Comparison of ENCODE assay signal across 26 mouse cellular contexts in genomic region chr10:116146091-116146490, GRCm38 (mm10). TPM values are rescaled to one million over a fixed set of nuclear protein-coding genes. Genes with fewer than 3 reads are reported as not detected.
DNase-seq lines count a peak whose midpoint lies in the region; ATAC-seq lines count a peak whose summit lies in the region.
"Had no signal": no experiment of that assay in that cellular context is flagged by ENCODE, and none has a peak within 500 bp of the region (broad histone marks: within the 10 kb centered on the region; RNA-seq: fewer than 3 reads in every experiment).

No protein-coding gene starts in this region.

- no peak for ATAC-seq in hindbrain, embryonic 13.5 days (ENCODE audit: low FRiP score)
- no peak for ATAC-seq in hindbrain, embryonic 16.5 days
- no peak for ATAC-seq in limb, embryonic 13.5 days (ENCODE audit: low FRiP score, low read depth)

- no peaks in the 10 kb centered on the region for H3K9me3 ChIP-seq in hindbrain, embryonic 13.5 days
- no peaks in the 10 kb centered on the region for H3K9me3 ChIP-seq in hindbrain, embryonic 16.5 days (ENCODE audit: control insufficient read depth, low read length)
- no peaks in the 10 kb centered on the region for H3K9me3 ChIP-seq in limb, embryonic 13.5 days
- H3K9me3 ChIP-seq: embryonic facial prominence, embryonic 12.5 days; limb, embryonic 15.5 days; liver, embryonic 15.5 days had no signal

- intact Hi-C loops in heart, postnatal 14 days (cut with DNase I), result no loop called here

- peak; percentile 17 for DNase-seq in embryo, embryonic 10 days (ENCODE audit: low spot score)
- no peak for DNase-seq in embryo, embryonic 9.5 days (ENCODE audit: extremely low spot score)
- DNase-seq in embryo, embryonic 11 days, result peak; percentile 47
- no peak for DNase-seq in spleen, postnatal 10 days (ENCODE audit: low spot score in 2 of 2)
- DNase-seq in heart, postnatal 14 days, result no peak
- DNase-seq: adrenal gland, adult 8-10 months; cerebellum, postnatal 10 days; heart, postnatal 10 days; kidney, adult 18-20 months; right cerebral cortex, postnatal 25 days; thymus, adult 2 months had no signal

- no peak overlapping the region for H3K27ac ChIP-seq in hindbrain, embryonic 13.5 days
- H3K27ac ChIP-seq in hindbrain, embryonic 16.5 days (ENCODE audit: low read depth, low read length), result no peak overlapping the region
- no peak overlapping the region for H3K27ac ChIP-seq in limb, embryonic 13.5 days
- H3K27ac ChIP-seq: embryonic facial prominence, embryonic 12.5 days; kidney, postnatal 0 days; limb, embryonic 15.5 days; liver, embryonic 15.5 days had no signal

- 0 out of 2 replicates have a peak overlapping the region, but pooled peaks have one; percentile 6 for H3K4me2 ChIP-seq in hindbrain, embryonic 13.5 days
- H3K4me2 ChIP-seq in hindbrain, embryonic 16.5 days (ENCODE audit: low read length), result no peak overlapping the region
- 0 out of 2 replicates have a peak overlapping the region, but pooled peaks have one; percentile 17 for H3K4me2 ChIP-seq in limb, embryonic 13.5 days (replicated peaks)
- H3K4me2 ChIP-seq: embryonic facial prominence, embryonic 12.5 days; heart, embryonic 11.5 days; limb, embryonic 15.5 days; liver, embryonic 15.5 days had no signal

- H3K36me3 ChIP-seq in hindbrain, embryonic 13.5 days, result no peaks in the 10 kb centered on the region
- no peaks in the 10 kb centered on the region for H3K36me3 ChIP-seq in hindbrain, embryonic 16.5 days (ENCODE audit: control insufficient read depth, insufficient read depth, low read length)
- no peaks in the 10 kb centered on the region for H3K36me3 ChIP-seq in limb, embryonic 13.5 days
- H3K36me3 ChIP-seq: embryonic facial prominence, embryonic 12.5 days; limb, embryonic 15.5 days; liver, embryonic 15.5 days had no signal

- peaks cover 11% of the 10 kb centered on the region for H3K4me1 ChIP-seq in hindbrain, embryonic 13.5 days (replicated peaks)
- no peaks in the 10 kb centered on the region for H3K4me1 ChIP-seq in hindbrain, embryonic 16.5 days (ENCODE audit: control insufficient read depth, insufficient read depth, low read depth, low read length)
- H3K4me1 ChIP-seq in limb, embryonic 13.5 days, result no peaks in the 10 kb centered on the region
- H3K4me1 ChIP-seq: embryonic facial prominence, embryonic 12.5 days; limb, embryonic 15.5 days; liver, embryonic 15.5 days had no signal

- WGBS in hindbrain, embryonic 13.5 days, result 27% methylated on average over 9 of the region's 9 CpGs
- WGBS in hindbrain, embryonic 16.5 days, result 35% methylated on average over 9 of the region's 9 CpGs
- 27% methylated on average over 9 of the region's 9 CpGs for WGBS in limb, embryonic 13.5 days

- H3K4me3 ChIP-seq in hindbrain, embryonic 13.5 days, result no peak overlapping the region
- H3K4me3 ChIP-seq in hindbrain, embryonic 16.5 days (ENCODE audit: low read length), result no peak overlapping the region
- no peak overlapping the region for H3K4me3 ChIP-seq in limb, embryonic 13.5 days
- H3K4me3 ChIP-seq: embryonic facial prominence, embryonic 12.5 days; limb, embryonic 15.5 days; liver, embryonic 15.5 days had no signal

- no peaks in the 10 kb centered on the region for H3K27me3 ChIP-seq in hindbrain, embryonic 13.5 days
- H3K27me3 ChIP-seq in hindbrain, embryonic 16.5 days (replicated peaks; ENCODE audit: control insufficient read depth, insufficient read depth, low read length), result no peaks in the 10 kb centered on the region
- no peaks in the 10 kb centered on the region for H3K27me3 ChIP-seq in limb, embryonic 13.5 days
- H3K27me3 ChIP-seq: embryonic facial prominence, embryonic 12.5 days; limb, embryonic 15.5 days; liver, embryonic 15.5 days had no signal

- no peak overlapping the region for H3K9ac ChIP-seq in hindbrain, embryonic 13.5 days
- no peak overlapping the region for H3K9ac ChIP-seq in hindbrain, embryonic 16.5 days (ENCODE audit: low read depth, low read length)
- no peak overlapping the region for H3K9ac ChIP-seq in limb, embryonic 13.5 days
- H3K9ac ChIP-seq: embryonic facial prominence, embryonic 12.5 days; limb, embryonic 15.5 days; liver, embryonic 15.5 days had no signal

RNA-seq across cellular contexts. Expression of gene 4933416C03Rik, which starts 32.4 kb away (rescaled TPM):
- not detected in 2 replicates for polyA plus RNA-seq in hindbrain, embryonic 13.5 days (2015; fragmentation: Nextera tagmentation; extraction: Ambion mirVana)
- polyA plus RNA-seq in hindbrain, embryonic 16.5 days (2015; fragmentation: Nextera tagmentation; extraction: Ambion mirVana), result 0.15 and 0.19 TPM in 2 replicates
- not detected in 2 replicates for polyA plus RNA-seq in limb, embryonic 13.5 days (2015; fragmentation: Nextera tagmentation; extraction: Ambion mirVana)
- total RNA-seq in heart, postnatal 14 days (2021), result not detected
- total RNA-seq: adrenal gland, adult 8-10 months; gastrocnemius, adult 18-20 months; granulocyte monocyte progenitor cell, adult 5-6 weeks; heart, postnatal 10 days; layer of hippocampus, postnatal 25 days; left cerebral cortex, postnatal 10 days had no signal
- polyA plus RNA-seq: embryonic facial prominence, embryonic 12.5 days; heart, embryonic 11.5 days; kidney, postnatal 0 days; limb, embryonic 15.5 days; liver, embryonic 15.5 days; lung, embryonic 16.5 days; spleen, adult 2 months; stomach, embryonic 16.5 days; thymus, adult 2 months had no signal

Comparison
In these comparisons a context has a peak if more than half of its experiments do, and no peak if none do; other contexts are left out.
1. DNase-seq: peak in embryo, embryonic 10 days (single experiment) and embryo, embryonic 11 days (single experiment); none in embryo, embryonic 9.5 days (single experiment), spleen, postnatal 10 days (0 of 2) and heart, postnatal 14 days (0 of 2).